Mouse (Mus musculus) megakaryocyte, embryonic 14.5 days (primary cell): ENCODE data around the gene Rem1.

Source experiments
- FLI1 ChIP-seq: IDR thresholded peaks from 2 replicates; pipeline ENCODE4 v1.6.1; 2012; ENCODE audit warnings: low read length, inconsistent platforms, mixed read lengths
- GATA1 ChIP-seq: IDR thresholded peaks from 3 replicates; pipeline ENCODE4 v1.6.1; 2012; ENCODE audit warnings: mixed read lengths, low read length, inconsistent platforms, borderline replicate concordance

- TF ChIP-seq FLI1 (no peak), GATA1 (no peak)
Measured at GRCm38 (mm10) chr2:152639406-152640113, 12.8 kb downstream of the Rem1 start.
